ENCODE assay signal across 8 mouse cellular contexts in genomic region chr13:103120669-103121131, GRCm38 (mm10).
A peak's percentile ranks its signal among the peaks of the same experiment; 100 is the strongest.
DNase-seq lines count a peak whose midpoint lies in the region; ATAC-seq and TF ChIP-seq lines count a peak whose summit lies in the region.

No protein-coding gene starts in this region.

- peak; percentile 88 for ATAC-seq in forebrain, embryonic 12.5 days (ENCODE audit: low FRiP score)
- ATAC-seq in kidney, embryonic 15.5 days (replicated peaks; ENCODE audit: low FRiP score): peak; percentile 83
- ATAC-seq in midbrain, embryonic 13.5 days: peak; percentile 90
- no peak for ATAC-seq in erythroblast, adult 5-6 weeks (replicated peaks; ENCODE audit: low FRiP score, poor library complexity, severe bottlenecking)

- peak; percentile 7 for DNase-seq in cerebellum, adult 8-10 months
- DNase-seq in cerebellum, adult 18-20 months: no peak
- DNase-seq in thymus, adult 2 months: no peak

- TF ChIP-seq EP300 in ES-Bruce4 (IDR thresholded peaks at IDR 0.05; ENCODE audit: insufficient read depth, low read depth, low read length): no peak

- no peaks in the 10 kb centered on the region for H3K4me1 ChIP-seq in ES-Bruce4 (ENCODE audit: control insufficient read depth, insufficient read depth, low read length)
- H3K4me1 ChIP-seq in forebrain, embryonic 12.5 days: peaks cover 14% of the 10 kb centered on the region
- H3K4me1 ChIP-seq in kidney, embryonic 15.5 days: peaks cover 14% of the 10 kb centered on the region
- H3K4me1 ChIP-seq in midbrain, embryonic 13.5 days (replicated peaks): peaks cover 17% of the 10 kb centered on the region
- no peaks in the 10 kb centered on the region for H3K4me1 ChIP-seq in thymus, adult 2 months (replicated peaks; ENCODE audit: control insufficient read depth, insufficient read depth, low read length)

- no peak overlapping the region for H3K9ac ChIP-seq in ES-Bruce4 (ENCODE audit: low read depth, poor library complexity, severe bottlenecking)
- 0 out of 2 replicates have a peak overlapping the region, but pooled peaks have one; percentile 12 for H3K9ac ChIP-seq in forebrain, embryonic 12.5 days
- 0 out of 2 replicates have a peak overlapping the region, but pooled peaks have one; percentile 4 for H3K9ac ChIP-seq in kidney, embryonic 15.5 days
- H3K9ac ChIP-seq in midbrain, embryonic 13.5 days (replicated peaks): no peak overlapping the region; the same call in 1 of the 2 replicates

- no peaks in the 10 kb centered on the region for H3K36me3 ChIP-seq in ES-Bruce4 (ENCODE audit: control insufficient read depth, insufficient read depth, low read length, poor library complexity, severe bottlenecking)
- no peaks in the 10 kb centered on the region for H3K36me3 ChIP-seq in forebrain, embryonic 12.5 days (replicated peaks)
- no peaks in the 10 kb centered on the region for H3K36me3 ChIP-seq in kidney, embryonic 15.5 days
- no peaks in the 10 kb centered on the region for H3K36me3 ChIP-seq in midbrain, embryonic 13.5 days
- H3K36me3 ChIP-seq in thymus, adult 2 months (ENCODE audit: control insufficient read depth, insufficient read depth, low read length): no peaks in the 10 kb centered on the region

- H3K27ac ChIP-seq in ES-Bruce4 (ENCODE audit: insufficient read depth, low read length): no peak overlapping the region
- peak overlapping the region; percentile 31; the same call in 1 of the 2 replicates for H3K27ac ChIP-seq in forebrain, embryonic 12.5 days
- H3K27ac ChIP-seq in kidney, embryonic 15.5 days: no peak overlapping the region
- H3K27ac ChIP-seq in midbrain, embryonic 13.5 days: peak overlapping the region; percentile 61
- no peak overlapping the region for H3K27ac ChIP-seq in thymus, adult 2 months (ENCODE audit: control insufficient read depth, insufficient read depth, low read length)

- H3K9me3 ChIP-seq in ES-Bruce4 (replicated peaks; ENCODE audit: control insufficient read depth, insufficient read depth, low read length, poor library complexity, severe bottlenecking): no peaks in the 10 kb centered on the region
- H3K9me3 ChIP-seq in forebrain, embryonic 12.5 days: no peaks in the 10 kb centered on the region
- H3K9me3 ChIP-seq in kidney, embryonic 15.5 days (replicated peaks): no peaks in the 10 kb centered on the region
- no peaks in the 10 kb centered on the region for H3K9me3 ChIP-seq in midbrain, embryonic 13.5 days

- TF ChIP-seq POLR2A in ES-Bruce4 (IDR thresholded peaks at IDR 0.05; ENCODE audit: insufficient read depth, low read length): no peak
- TF ChIP-seq POLR2A in thymus, adult 2 months (IDR thresholded peaks at IDR 0.05; ENCODE audit: control insufficient read depth, extremely low read depth, insufficient read depth, low read length, poor library complexity): no peak

- WGBS in forebrain, embryonic 12.5 days: 4% methylated on average over 7 of the region's 7 CpGs
- WGBS in kidney, embryonic 15.5 days: 12% methylated on average over 7 of the region's 7 CpGs
- 5% methylated on average over 7 of the region's 7 CpGs for WGBS in midbrain, embryonic 13.5 days
- 41% methylated on average over 7 of the region's 7 CpGs for WGBS in thymus, adult 2 months

- H3K4me3 ChIP-seq in ES-Bruce4 (ENCODE audit: low read depth, low read length): no peak overlapping the region
- no peak overlapping the region for H3K4me3 ChIP-seq in forebrain, embryonic 12.5 days (replicated peaks)
- H3K4me3 ChIP-seq in kidney, embryonic 15.5 days (replicated peaks): peak overlapping the region; percentile 15; the same call in 1 of the 2 replicates
- peak overlapping the region; percentile 14; the same call in 1 of the 2 replicates for H3K4me3 ChIP-seq in midbrain, embryonic 13.5 days (replicated peaks)
- no peak overlapping the region for H3K4me3 ChIP-seq in thymus, adult 2 months (ENCODE audit: control insufficient read depth, insufficient read depth, low read length)

- H3K4me2 ChIP-seq in forebrain, embryonic 12.5 days: peak overlapping the region; percentile 43
- H3K4me2 ChIP-seq in kidney, embryonic 15.5 days: peak overlapping the region; percentile 49
- H3K4me2 ChIP-seq in midbrain, embryonic 13.5 days (replicated peaks): peak overlapping the region; percentile 45

- no peaks in the 10 kb centered on the region; the same call in 1 of the 2 replicates for H3K27me3 ChIP-seq in ES-Bruce4 (ENCODE audit: control insufficient read depth, insufficient read depth, low read length, poor library complexity, severe bottlenecking)
- H3K27me3 ChIP-seq in forebrain, embryonic 12.5 days: peaks cover 3% of the 10 kb centered on the region; the same call in 1 of the 2 replicates
- H3K27me3 ChIP-seq in kidney, embryonic 15.5 days: 0 out of 2 replicates have a peak, but pooled peaks cover 4% of the 10 kb centered on the region
- H3K27me3 ChIP-seq in midbrain, embryonic 13.5 days: no peaks in the 10 kb centered on the region; the same call in 1 of the 2 replicates
- no peaks in the 10 kb centered on the region for H3K27me3 ChIP-seq in thymus, adult 2 months (ENCODE audit: control insufficient read depth, insufficient read depth, low read length)

- peak; percentile 50 for TF ChIP-seq CTCF in ES-Bruce4 (IDR thresholded peaks at IDR 0.05; ENCODE audit: low read depth, low read length)
- TF ChIP-seq CTCF in thymus, adult 2 months (IDR thresholded peaks at IDR 0.05; ENCODE audit: borderline replicate concordance, control insufficient read depth, extremely low read depth, insufficient read depth, low read length, poor library complexity): no peak

Comparison
In these comparisons a context has a peak if more than half of its experiments do, and no peak if none do; other contexts are left out.
1. H3K27ac ChIP-seq: peak in forebrain, embryonic 12.5 days (single experiment) and midbrain, embryonic 13.5 days (single experiment); none in ES-Bruce4 (single experiment), kidney, embryonic 15.5 days (single experiment) and thymus, adult 2 months (single experiment).
2. H3K4me3 ChIP-seq: peak in kidney, embryonic 15.5 days (single experiment) and midbrain, embryonic 13.5 days (single experiment); none in ES-Bruce4 (single experiment), forebrain, embryonic 12.5 days (single experiment) and thymus, adult 2 months (single experiment).
3. H3K9ac ChIP-seq: peak in forebrain, embryonic 12.5 days (single experiment) and kidney, embryonic 15.5 days (single experiment); none in ES-Bruce4 (single experiment) and midbrain, embryonic 13.5 days (single experiment).
4. Peak in every context shown above with its lines, with median percentiles within 50 percentile points of each other: H3K4me2 ChIP-seq.